Mouse (Mus musculus) embryonic facial prominence, embryonic 11.5 days (tissue): ENCODE measurements at regions not wholly inside any gene's neighbourhood (a gene's known extent, or its start where the extent isn't known, plus 50 kb on each side); places are given as distances from the start of the nearest gene placed in this dataset.
A peak's percentile ranks its signal among the peaks of the same experiment; 100 is the strongest.

Source experiments
- ATAC-seq: fragments of 200-750 bp; cut with Nextera tagmentation; replicated peaks from 2 replicates; pipeline ENCODE4 v1.8.0; 2017; ENCODE audit warnings: low read depth; ENCODE audit not compliant: insufficient number of reproducible peaks, low FRiP score, low TSS enrichment
- DNase-seq: peaks from one replicate; pipeline ENCODE4 v3.0.0-alpha.2; 2015; ENCODE audit warnings: low spot score
- H3K27ac ChIP-seq: fragments of 300-500 bp; sonication (generic); replicated peaks from 2 replicates; pipeline ENCODE4 v1.5.1; 2014; ENCODE audit warnings: mild to moderate bottlenecking, low read depth, low read length, control low read depth
- H3K27me3 ChIP-seq: fragments of 300-500 bp; sonication (generic); 2 replicates; pipeline ENCODE4 v1.6.1; 2014; ENCODE audit warnings: mild to moderate bottlenecking, low read length, moderate library complexity, mixed read lengths; ENCODE audit not compliant: control insufficient read depth, insufficient read depth
- H3K36me3 ChIP-seq: fragments of 300-500 bp; sonication (generic); replicated peaks from 2 replicates; pipeline ENCODE4 v1.6.1; 2014; ENCODE audit warnings: low read depth, mild to moderate bottlenecking, low read length, moderate library complexity, mixed read lengths; ENCODE audit not compliant: control insufficient read depth, insufficient read depth
- H3K4me1 ChIP-seq: fragments of 300-500 bp; sonication (generic); 2 replicates; pipeline ENCODE4 v1.6.1; 2014; ENCODE audit warnings: low read length, mixed read lengths; ENCODE audit not compliant: control insufficient read depth, insufficient read depth
- H3K4me2 ChIP-seq: fragments of 300-500 bp; sonication (generic); 2 replicates; pipeline ENCODE4 v1.6.1; 2014; ENCODE audit warnings: low read depth, mild to moderate bottlenecking, control low read depth, low read length, moderate library complexity
- H3K4me3 ChIP-seq: fragments of 300-500 bp; sonication (generic); 2 replicates; pipeline ENCODE4 v1.5.1; 2014; ENCODE audit warnings: low read depth, low read length, control low read depth
- H3K9ac ChIP-seq: fragments of 300-500 bp; sonication (generic); replicated peaks from 2 replicates; pipeline ENCODE4 v1.6.1; 2014; ENCODE audit warnings: mild to moderate bottlenecking, control low read depth, low read length
- H3K9me3 ChIP-seq: fragments of 300-500 bp; sonication (generic); replicated peaks from 2 replicates; pipeline ENCODE4 v1.6.1; 2016; ENCODE audit warnings: mild to moderate bottlenecking, low read length, inconsistent platforms, mixed read lengths; ENCODE audit not compliant: control insufficient read depth
- WGBS: fragments of 180-500 bp; shearing (Covaris S2); extraction: QIAGEN DNeasy Blood & Tissue Kit; methylation state at CpG from one replicate; pipeline ENCODE4 v1.1.7; 2014; 5-methylcytosine and 5-hydroxymethylcytosine counted together

GRCm38 (mm10) chr14:25052175-25052574, 406.8 kb upstream of the Zmiz1 start:
- ATAC-seq (peak; percentile 34; the same call in 1 of the 2 replicates), DNase-seq (peak; percentile 83)
- no peak overlapping the region for H3K4me2 ChIP-seq
- H3K9ac ChIP-seq = no peak overlapping the region
- H3K27me3 ChIP-seq = no peaks in the 10 kb centered on the region
- no peak overlapping the region for H3K4me3 ChIP-seq
- 39% methylated on average over 9 of the region's 9 CpGs for WGBS
- H3K27ac ChIP-seq = peak overlapping the region; percentile 63
- H3K4me1 ChIP-seq = no peaks in the 10 kb centered on the region; the same call in 1 of the 2 replicates
- H3K36me3 ChIP-seq = no peaks in the 10 kb centered on the region
- H3K9me3 ChIP-seq = no peaks in the 10 kb centered on the region

- WGBS = 60% methylated on average over 7 of the region's 7 CpGs
- Histone ChIP-seq H3K27ac (no peak overlapping the region), H3K36me3 (no peaks in the 10 kb centered on the region), H3K4me2 (no peak overlapping the region), H3K4me1 (peaks cover 7% of the 10 kb centered on the region), H3K27me3 (no peaks in the 10 kb centered on the region), H3K9ac (no peak overlapping the region), H3K9me3 (no peaks in the 10 kb centered on the region), H3K4me3 (no peak overlapping the region)
- ATAC-seq = no peak
- DNase-seq = no peak
Observed at GRCm38 (mm10) chr14:25059351-25059750, 399.6 kb upstream of the Zmiz1 start.

- ATAC-seq (no peak), DNase-seq (no peak)
- Histone ChIP-seq H3K36me3 (no peaks in the 10 kb centered on the region), H3K27ac (no peak overlapping the region), H3K4me3 (no peak overlapping the region), H3K4me2 (no peak overlapping the region), H3K9ac (no peak overlapping the region), H3K27me3 (no peaks in the 10 kb centered on the region), H3K9me3 (no peaks in the 10 kb centered on the region), H3K4me1 (peaks cover 10% of the 10 kb centered on the region)
- 89% methylated on average over 7 of the region's 7 CpGs for WGBS
Observed at GRCm38 (mm10) chr14:25060285-25060684, 398.7 kb upstream of the Zmiz1 start.

- no peak for ATAC-seq
- WGBS = 65% methylated on average over 5 of the region's 5 CpGs
- H3K27ac ChIP-seq = no peak overlapping the region
Observed at GRCm38 (mm10) chr14:25063090-25063489, 395.9 kb upstream of the Zmiz1 start.

GRCm38 (mm10) chr14:25064190-25064947, 394.6 kb upstream of the Zmiz1 start:
- no peak overlapping the region for H3K4me3 ChIP-seq
- no peaks in the 10 kb centered on the region for H3K27me3 ChIP-seq
- DNase-seq (peak; percentile 69), ATAC-seq (peak; percentile 64)
- no peaks in the 10 kb centered on the region for H3K9me3 ChIP-seq
- H3K36me3 ChIP-seq = no peaks in the 10 kb centered on the region
- 37% methylated on average over 8 of the region's 8 CpGs for WGBS
- H3K4me1 ChIP-seq = peaks cover 12% of the 10 kb centered on the region
- peak overlapping the region; percentile 22; the same call in 1 of the 2 replicates for H3K27ac ChIP-seq
- no peak overlapping the region; the same call in 1 of the 2 replicates for H3K9ac ChIP-seq
- H3K4me2 ChIP-seq = no peak overlapping the region

More at GRCm38 (mm10) chr14:25063090-25063489, 395.9 kb upstream of the Zmiz1 start:
- no peaks in the 10 kb centered on the region for H3K9me3 ChIP-seq
- no peak overlapping the region for H3K4me2 ChIP-seq
- DNase-seq = no peak
- no peak overlapping the region for H3K4me3 ChIP-seq
- H3K27me3 ChIP-seq = no peaks in the 10 kb centered on the region
- no peak overlapping the region for H3K9ac ChIP-seq
- peaks cover 12% of the 10 kb centered on the region for H3K4me1 ChIP-seq
- H3K36me3 ChIP-seq = no peaks in the 10 kb centered on the region

GRCm38 (mm10) chr14:25067435-25067834, 391.6 kb upstream of the Zmiz1 start:
- ATAC-seq = no peak
- Histone ChIP-seq H3K36me3 (no peaks in the 10 kb centered on the region), H3K27ac (no peak overlapping the region), H3K9me3 (no peaks in the 10 kb centered on the region), H3K4me1 (peaks cover 12% of the 10 kb centered on the region), H3K9ac (no peak overlapping the region), H3K4me3 (no peak overlapping the region), H3K27me3 (no peaks in the 10 kb centered on the region), H3K4me2 (no peak overlapping the region)
- peak; percentile 45 for DNase-seq
- 51% methylated on average over 5 of the region's 5 CpGs for WGBS

GRCm38 (mm10) chr14:25068430-25068829, 390.6 kb upstream of the Zmiz1 start:
- WGBS = 67% methylated on average over 8 of the region's 8 CpGs
- H3K27ac ChIP-seq = no peak overlapping the region
- H3K27me3 ChIP-seq = no peaks in the 10 kb centered on the region
- no peak overlapping the region for H3K9ac ChIP-seq
- no peaks in the 10 kb centered on the region for H3K36me3 ChIP-seq
- DNase-seq (no peak), ATAC-seq (no peak)
- H3K4me2 ChIP-seq = no peak overlapping the region
- H3K4me3 ChIP-seq = no peak overlapping the region
- H3K4me1 ChIP-seq = peaks cover 12% of the 10 kb centered on the region
- H3K9me3 ChIP-seq = no peaks in the 10 kb centered on the region

- no peaks in the 10 kb centered on the region for H3K4me1 ChIP-seq
- no peak overlapping the region for H3K27ac ChIP-seq
- no peak overlapping the region for H3K9ac ChIP-seq
- WGBS = 57% methylated on average over 5 of the region's 5 CpGs
- ATAC-seq (no peak), DNase-seq (no peak)
- H3K27me3 ChIP-seq = no peaks in the 10 kb centered on the region
- no peak overlapping the region for H3K4me3 ChIP-seq
- no peaks in the 10 kb centered on the region for H3K9me3 ChIP-seq
- H3K36me3 ChIP-seq = no peaks in the 10 kb centered on the region
- no peak overlapping the region for H3K4me2 ChIP-seq
Observed at GRCm38 (mm10) chr14:25073143-25073542, 385.8 kb upstream of the Zmiz1 start.
